Mouse (Mus musculus): Measurements from ENCODE around the gene Mtrf1l.

DNA sequence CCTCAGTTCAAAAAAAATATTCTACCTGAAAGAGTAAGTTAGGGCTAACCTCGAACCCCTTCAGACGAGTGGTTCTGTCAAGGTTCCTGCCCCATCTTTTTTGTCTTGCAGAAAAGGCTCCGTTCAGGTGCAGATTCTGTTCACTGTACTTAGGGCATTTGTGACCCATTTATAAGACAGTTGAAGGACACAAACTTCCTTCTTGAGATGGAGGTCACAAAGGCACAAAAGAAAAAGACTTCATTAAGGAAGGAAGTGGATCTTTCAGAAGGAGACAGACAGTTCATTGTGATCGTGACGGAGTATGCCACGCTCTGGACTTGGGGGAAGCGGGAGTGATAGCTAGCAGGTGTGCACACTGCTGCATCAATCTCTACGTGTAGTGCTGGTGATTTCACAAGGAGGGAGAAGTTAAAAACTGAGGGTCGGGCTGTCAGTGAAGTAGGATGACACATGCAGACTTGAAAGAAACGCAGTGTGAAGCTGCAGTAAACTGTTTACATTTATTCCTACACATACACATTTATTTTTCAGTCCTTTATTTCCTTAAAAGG lies 34.4 kb upstream of the Mtrf1l start:
- no peak for TF ChIP-seq POLR2A (IDR thresholded peaks at IDR 0.05; ENCODE audit: control insufficient read depth, extremely low read depth, insufficient read depth, low read length, poor library complexity)
- TF ChIP-seq CTCF (IDR thresholded peaks at IDR 0.05; ENCODE audit: borderline replicate concordance, control insufficient read depth, extremely low read depth, insufficient read depth, low read length, poor library complexity) = no peak

All from thymus, adult 2 months (tissue).